Mouse (Mus musculus) C2C12 (cell line): ENCODE data around the gene Btc.

Source experiments
- CEBPB ChIP-seq: IDR thresholded peaks from one replicate; pipeline ENCODE4 v1.6.1; 2011; ENCODE audit warnings: low read depth, mild to moderate bottlenecking, control low read depth, moderate library complexity
- CTCF ChIP-seq: IDR thresholded peaks from one replicate; pipeline ENCODE4 v1.5.1; 2011; ENCODE audit not compliant: control insufficient read depth, insufficient read depth, insufficient read length
- FOSL1 ChIP-seq: IDR thresholded peaks from one replicate; pipeline ENCODE4 v1.8.0; 2011; ENCODE audit warnings: mild to moderate bottlenecking, low read length; ENCODE audit not compliant: poor library complexity, insufficient read depth, severe bottlenecking
- MAX ChIP-seq: IDR thresholded peaks from one replicate; pipeline ENCODE4 v1.6.1; 2011; ENCODE audit warnings: mild to moderate bottlenecking, control low read depth
- MYOD1 ChIP-seq: IDR thresholded peaks from one replicate; pipeline ENCODE4 v1.6.1; 2011; ENCODE audit warnings: low read depth; ENCODE audit not compliant: control insufficient read depth, insufficient read length
- USF1 ChIP-seq: IDR thresholded peaks from one replicate; pipeline ENCODE4 v1.6.1; 2011; ENCODE audit warnings: low read depth, mild to moderate bottlenecking, control low read depth, moderate library complexity

- TF ChIP-seq USF1 (no peak), CTCF (no peak), MAX (no peak), MYOD1 (no peak), FOSL1 (no peak), CEBPB (no peak)
Observed at GRCm38 (mm10) chr5:91368061-91368565, 34.7 kb downstream of the Btc start.
